Mouse (Mus musculus): ENCODE measurements around the gene Clps.

DNA sequence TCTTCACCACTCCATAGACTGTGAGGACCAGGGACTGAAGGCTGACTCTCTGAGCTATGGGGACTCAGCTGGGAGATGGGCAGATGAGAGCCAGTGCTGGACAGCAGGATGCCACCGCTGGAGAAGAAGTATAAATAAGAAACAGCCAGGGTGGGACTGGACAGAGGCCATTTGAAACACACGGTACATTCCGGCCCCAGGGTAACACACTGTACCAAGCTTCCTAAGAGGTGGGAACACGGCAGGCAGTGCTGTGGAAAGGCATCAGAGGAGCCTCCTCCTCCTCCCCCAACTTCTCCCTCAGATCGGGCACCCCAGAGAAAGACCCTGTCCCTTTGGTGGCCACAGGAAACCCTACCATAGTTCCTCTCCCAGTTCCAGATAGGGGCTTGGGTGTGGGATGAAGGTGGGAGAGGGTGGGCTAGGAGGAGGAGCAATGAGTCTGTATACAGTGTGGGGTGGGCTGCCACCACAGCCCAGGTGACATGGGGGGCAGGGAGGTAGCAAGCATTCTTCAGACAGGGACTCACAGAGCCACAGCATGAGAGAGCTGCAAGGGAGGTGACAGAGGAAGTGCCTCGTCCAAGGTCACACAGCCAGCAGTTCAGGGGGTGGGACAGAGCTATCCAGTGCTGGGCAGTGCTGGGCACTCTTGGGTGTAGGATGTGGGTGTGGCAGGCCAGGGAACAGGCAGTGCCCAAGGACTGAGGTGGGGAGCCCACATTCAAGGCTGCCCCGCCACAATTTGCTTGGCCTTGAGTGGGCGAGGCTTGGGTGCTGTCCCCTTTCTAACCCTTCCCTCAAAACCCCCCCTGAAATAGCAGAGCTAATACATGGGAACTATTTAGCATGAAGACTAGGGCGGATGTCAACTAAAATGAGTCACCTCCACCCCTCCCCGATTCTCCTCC is 44.9 kb downstream of the Clps start:
- TF ChIP-seq CTCF (conservative IDR thresholded peaks at IDR 0.05; ENCODE audit: insufficient read depth, insufficient read length, low read depth, low read length) (no peak), POLR2A (IDR thresholded peaks at IDR 0.05; ENCODE audit: low read depth, low read length) (no peak)

All from kidney, adult 2 months (tissue).